Mouse (Mus musculus): ENCODE measurements around the gene Hpse2.

- TF ChIP-seq POLR2A (IDR thresholded peaks at IDR 0.05; ENCODE audit: low read depth, low read length) = no peak
- TF ChIP-seq CTCF (conservative IDR thresholded peaks at IDR 0.05; ENCODE audit: insufficient read depth, insufficient read length, low read depth, low read length) = no peak
Measured at GRCm38 (mm10) chr19:43420506-43420905, 32.4 kb upstream of the Hpse2 start.

Measured in kidney, adult 2 months (tissue).